Mouse (Mus musculus): ENCODE measurements around the gene Metap1d.

GRCm38 (mm10) chr2:71494971-71495370 lies 41.9 kb downstream of the Metap1d start:
- TF ChIP-seq JUND (conservative IDR thresholded peaks at IDR 0.05; ENCODE audit: low read depth, low read length) (no peak), SMC3 (IDR thresholded peaks at IDR 0.05; ENCODE audit: low read depth, low read length) (no peak), EP300 (IDR thresholded peaks at IDR 0.05; ENCODE audit: low read length) (no peak)

Measured in CH12.LX (cell line).